Mouse (Mus musculus) olfactory bulb, adult 2 months (tissue): Measurements from ENCODE around the gene Rab26.

Source experiments
- CTCF ChIP-seq: fragments of 200-500 bp; IDR thresholded peaks from 2 replicates; pipeline ENCODE4 v1.5.1; 2012; ENCODE audit warnings: low read depth, mild to moderate bottlenecking, low read length, moderate library complexity; ENCODE audit not compliant: insufficient read depth
- POLR2A ChIP-seq: fragments of 200-500 bp; IDR thresholded peaks from 2 replicates; pipeline ENCODE4 v1.6.1; 2012; ENCODE audit warnings: mild to moderate bottlenecking, low read depth, low read length, moderate library complexity; ENCODE audit not compliant: insufficient read depth

DNA sequence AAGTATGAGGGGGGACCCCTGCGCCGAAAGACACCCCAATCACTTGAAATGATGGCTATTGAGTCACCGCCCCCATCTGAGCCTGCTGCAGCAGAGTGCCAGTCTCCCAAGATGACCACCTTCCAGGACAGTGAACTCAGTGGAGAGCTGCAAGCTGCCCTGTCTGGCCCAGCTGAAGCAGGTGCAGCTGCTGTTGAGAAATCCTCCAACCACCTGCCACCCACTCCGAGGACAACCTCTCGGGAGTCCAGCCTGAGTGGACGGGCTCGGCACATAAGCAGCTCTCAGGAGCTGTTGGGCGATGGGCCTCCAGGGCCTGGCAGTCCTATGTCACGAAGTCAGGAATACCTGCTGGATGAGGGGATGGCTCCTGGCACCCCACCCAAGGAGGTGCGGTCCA, 29.9 kb downstream of the Rab26 start:
- TF ChIP-seq CTCF (no peak), POLR2A (no peak)
